Mouse (Mus musculus) liver, embryonic 15.5 days (tissue): ENCODE measurements around the gene Nploc4. TPM values are rescaled to one million over a fixed set of nuclear protein-coding genes. Genes with fewer than 3 reads are reported as not detected.
"Not testable (repeated sequence)": the region's sequence is repeated elsewhere in the genome, so short reads cannot be mapped to it uniquely, and the experiment has no call there.

ENCODE experiments used
- ATAC-seq: fragments of 200-750 bp; cut with Nextera tagmentation; 2 replicates; pipeline ENCODE4 v1.8.0; 2017; ENCODE audit warnings: moderate number of reproducible peaks, mild to moderate bottlenecking, moderate library complexity; ENCODE audit not compliant: insufficient read depth
- H3K27ac ChIP-seq: fragments of 300-500 bp; sonication (generic); replicated peaks from 2 replicates; pipeline ENCODE4 v1.5.1; 2015; ENCODE audit warnings: mild to moderate bottlenecking, inconsistent platforms
- H3K27me3 ChIP-seq: fragments of 300-500 bp; sonication (generic); 2 replicates; pipeline ENCODE4 v1.6.1; 2015; ENCODE audit warnings: mild to moderate bottlenecking, inconsistent platforms
- H3K36me3 ChIP-seq: fragments of 300-500 bp; sonication (generic); replicated peaks from 2 replicates; pipeline ENCODE4 v1.6.1; 2015; ENCODE audit warnings: moderate library complexity, mild to moderate bottlenecking, inconsistent platforms
- H3K4me1 ChIP-seq: fragments of 300-500 bp; sonication (generic); replicated peaks from 2 replicates; pipeline ENCODE4 v1.6.1; 2015; ENCODE audit warnings: inconsistent platforms
- H3K4me2 ChIP-seq: fragments of 300-500 bp; sonication (generic); 2 replicates; pipeline ENCODE4 v1.6.1; 2015; ENCODE audit warnings: moderate library complexity, mild to moderate bottlenecking, inconsistent platforms
- H3K4me3 ChIP-seq: fragments of 300-500 bp; sonication (generic); replicated peaks from 2 replicates; pipeline ENCODE4 v1.5.1; 2015; ENCODE audit warnings: mild to moderate bottlenecking, inconsistent platforms
- H3K9ac ChIP-seq: fragments of 300-500 bp; sonication (generic); 2 replicates; pipeline ENCODE4 v1.6.1; 2015; ENCODE audit warnings: moderate library complexity, mild to moderate bottlenecking, inconsistent platforms
- H3K9me3 ChIP-seq: fragments of 300-500 bp; sonication (generic); replicated peaks from 2 replicates; pipeline ENCODE4 v1.6.1; 2016; ENCODE audit warnings: inconsistent platforms
- WGBS: fragments of 180-500 bp; shearing (Covaris S2); methylation state at CpG from one replicate; pipeline ENCODE4 v1.1.7; 2015; ENCODE audit warnings: mixed read lengths; ENCODE audit not compliant: insufficient replicate concordance; 5-methylcytosine and 5-hydroxymethylcytosine counted together
- polyA plus RNA-seq: library from polyadenylated mRNA; unstranded; fragments of >200 nt; fragmentation: Nextera tagmentation; extraction: Ambion mirVana; gene quantifications from 2 replicates; pipeline ENCODE4 v1.2.1, GENCODE M21; 2015

The Nploc4 gene
- polyA plus RNA-seq, 1 experiment from 2014 or later: 20.6 TPM

- ATAC-seq: no peak
- H3K9ac ChIP-seq: 0 out of 2 replicates have a peak overlapping the region, but pooled peaks have one; percentile 68
- H3K9me3 ChIP-seq: no peaks in the 10 kb centered on the region
- peak overlapping the region; percentile 93 for H3K27ac ChIP-seq
- peaks cover 92% of the 10 kb centered on the region for H3K4me1 ChIP-seq
- peak overlapping the region; percentile 79 for H3K4me2 ChIP-seq
- H3K27me3 ChIP-seq: peaks cover 42% of the 10 kb centered on the region
- H3K4me3 ChIP-seq: no peak overlapping the region
- 59% methylated on average over 13 of the region's 13 CpGs for WGBS
- no peaks in the 10 kb centered on the region for H3K36me3 ChIP-seq
Measured at GRCm38 (mm10) chr11:120352571-120353290, 84.8 kb downstream of the Nploc4 start.

GRCm38 (mm10) chr11:120352093-120352350 is 85.5 kb downstream of the Nploc4 start:
- not testable (repeated sequence) for H3K9me3 ChIP-seq, H3K9ac ChIP-seq
- peaks cover 90% of the 10 kb centered on the region for H3K4me1 ChIP-seq

GRCm38 (mm10) chr11:120351250-120352092 is 86.0 kb downstream of the Nploc4 start:
- Histone ChIP-seq H3K4me3 (no peak overlapping the region), H3K36me3 (peaks cover 6% of the 10 kb centered on the region), H3K9me3 (no peaks in the 10 kb centered on the region), H3K27ac (peak overlapping the region; percentile 94), H3K4me2 (no peak overlapping the region; the same call in 1 of the 2 replicates), H3K9ac (no peak overlapping the region), H3K4me1 (peaks cover 90% of the 10 kb centered on the region), H3K27me3 (peaks cover 42% of the 10 kb centered on the region)
- no peak for ATAC-seq
- WGBS: 76% methylated on average over 10 of the region's 10 CpGs

More at GRCm38 (mm10) chr11:120352093-120352350, 85.5 kb downstream of the Nploc4 start:
- 87% methylated on average over 5 of the region's 5 CpGs for WGBS
- H3K4me2 ChIP-seq, H3K27ac ChIP-seq, H3K4me3 ChIP-seq, H3K36me3 ChIP-seq, ATAC-seq: not testable (repeated sequence)
- H3K27me3 ChIP-seq: peaks cover 42% of the 10 kb centered on the region

- Histone ChIP-seq H3K4me1 (peaks cover 84% of the 10 kb centered on the region), H3K4me2 (peak overlapping the region; percentile 100), H3K9ac (no peak overlapping the region), H3K4me3 (peak overlapping the region; percentile 96), H3K9me3 (no peaks in the 10 kb centered on the region), H3K27me3 (peaks cover 42% of the 10 kb centered on the region), H3K27ac (peak overlapping the region; percentile 94), H3K36me3 (peaks cover 9% of the 10 kb centered on the region)
- no peak for ATAC-seq
- WGBS: 45% methylated on average over 11 of the region's 11 CpGs
Measured at GRCm38 (mm10) chr11:120350711-120351110, 86.8 kb downstream of the Nploc4 start.

GRCm38 (mm10) chr11:120349986-120350702 is 87.4 kb downstream of the Nploc4 start:
- peaks cover 42% of the 10 kb centered on the region for H3K27me3 ChIP-seq
- H3K36me3 ChIP-seq: peaks cover 12% of the 10 kb centered on the region
- peak overlapping the region; percentile 96 for H3K4me3 ChIP-seq
- WGBS: under 1% methylated on average over 68 of the region's 68 CpGs
- peak overlapping the region; percentile 100 for H3K4me2 ChIP-seq
- peak overlapping the region; percentile 100 for H3K9ac ChIP-seq
- no peaks in the 10 kb centered on the region for H3K9me3 ChIP-seq
- ATAC-seq: peak; percentile 11
- H3K4me1 ChIP-seq: peaks cover 82% of the 10 kb centered on the region
- peak overlapping the region; percentile 94 for H3K27ac ChIP-seq

- Histone ChIP-seq H3K4me1 (peaks cover 78% of the 10 kb centered on the region), H3K9ac (peak overlapping the region; percentile 100), H3K9me3 (no peaks in the 10 kb centered on the region), H3K4me2 (peak overlapping the region; percentile 100), H3K27ac (peak overlapping the region; percentile 94), H3K27me3 (peaks cover 42% of the 10 kb centered on the region), H3K4me3 (peak overlapping the region; percentile 96), H3K36me3 (peaks cover 17% of the 10 kb centered on the region)
- ATAC-seq: no peak
- WGBS: 3% methylated on average over 16 of the region's 16 CpGs
Measured at GRCm38 (mm10) chr11:120349371-120349985, 88.0 kb downstream of the Nploc4 start.

- no peak; the same call in 1 of the 2 replicates for ATAC-seq
- peak overlapping the region; percentile 94 for H3K27ac ChIP-seq
- WGBS: 1% methylated on average over 53 of the region's 53 CpGs
- H3K4me2 ChIP-seq: peak overlapping the region; percentile 100
- H3K9me3 ChIP-seq: no peaks in the 10 kb centered on the region
- H3K9ac ChIP-seq: peak overlapping the region; percentile 100
- peaks cover 71% of the 10 kb centered on the region for H3K4me1 ChIP-seq
- peaks cover 42% of the 10 kb centered on the region for H3K27me3 ChIP-seq
- H3K36me3 ChIP-seq: peaks cover 17% of the 10 kb centered on the region
- peak overlapping the region; percentile 96 for H3K4me3 ChIP-seq
Measured at GRCm38 (mm10) chr11:120348684-120349370, 88.7 kb downstream of the Nploc4 start.

- H3K9me3 ChIP-seq: no peaks in the 10 kb centered on the region
- peaks cover 17% of the 10 kb centered on the region for H3K36me3 ChIP-seq
- peak within 1 kb of the TSS; percentile 100 for H3K4me2 ChIP-seq
- 2% methylated on average over 95 of the region's 103 CpGs for WGBS
- peak; percentile 75 for ATAC-seq
- H3K9ac ChIP-seq: peak within 1 kb of the TSS; percentile 100
- H3K4me3 ChIP-seq: peak within 1 kb of the TSS; percentile 96
- H3K27ac ChIP-seq: peak within 1 kb of the TSS; percentile 94
- peaks cover 64% of the 10 kb centered on the region for H3K4me1 ChIP-seq
- H3K27me3 ChIP-seq: peaks cover 42% of the 10 kb centered on the region
Measured at GRCm38 (mm10) chr11:120347791-120348683, 89.5 kb downstream of the Nploc4 start, which contains the start of gene Actg1. Gene Actg1 (minus strand): TSS chr11:120348542.

GRCm38 (mm10) chr11:120347301-120347700 is 90.2 kb downstream of the Nploc4 start:
- WGBS: 3% methylated on average over 10 of the region's 10 CpGs
- H3K9ac ChIP-seq: peak overlapping the region; percentile 100
- H3K4me2 ChIP-seq: peak overlapping the region; percentile 100
- peaks cover 17% of the 10 kb centered on the region for H3K36me3 ChIP-seq
- no peak for ATAC-seq
- peaks cover 36% of the 10 kb centered on the region for H3K27me3 ChIP-seq
- H3K4me1 ChIP-seq: peaks cover 57% of the 10 kb centered on the region
- H3K4me3 ChIP-seq: peak overlapping the region; percentile 96
- no peaks in the 10 kb centered on the region for H3K9me3 ChIP-seq
- peak overlapping the region; percentile 59; the same call in 1 of the 2 replicates for H3K27ac ChIP-seq
